Mouse (Mus musculus): ENCODE results near the gene Herc2.

GRCm38 (mm10) chr7:56202843-56203242 lies 152.8 kb downstream of the Herc2 start:
- TF ChIP-seq CTCF (IDR thresholded peaks at IDR 0.05; ENCODE audit: borderline replicate concordance, extremely low read depth, insufficient read depth, insufficient read length): no peak
- TF ChIP-seq POLR2A (IDR thresholded peaks at IDR 0.05; ENCODE audit: borderline replicate concordance, extremely low read depth, insufficient read depth, insufficient read length, poor library complexity, severe bottlenecking): no peak

Measured in brain, embryonic 14.5 days (tissue).